Mouse (Mus musculus) retina, postnatal 7 days (tissue): Measurements from ENCODE around the gene Zmpste24.
"Not testable (repeated sequence)": the region's sequence is repeated elsewhere in the genome, so short reads cannot be mapped to it uniquely, and the experiment has no call there.

Experiments
- DNase-seq: peaks from one replicate; pipeline ENCODE4 v3.0.0-alpha.2; 2012; ENCODE audit warnings: low read depth, low spot score

Zmpste24 gene

DNA sequence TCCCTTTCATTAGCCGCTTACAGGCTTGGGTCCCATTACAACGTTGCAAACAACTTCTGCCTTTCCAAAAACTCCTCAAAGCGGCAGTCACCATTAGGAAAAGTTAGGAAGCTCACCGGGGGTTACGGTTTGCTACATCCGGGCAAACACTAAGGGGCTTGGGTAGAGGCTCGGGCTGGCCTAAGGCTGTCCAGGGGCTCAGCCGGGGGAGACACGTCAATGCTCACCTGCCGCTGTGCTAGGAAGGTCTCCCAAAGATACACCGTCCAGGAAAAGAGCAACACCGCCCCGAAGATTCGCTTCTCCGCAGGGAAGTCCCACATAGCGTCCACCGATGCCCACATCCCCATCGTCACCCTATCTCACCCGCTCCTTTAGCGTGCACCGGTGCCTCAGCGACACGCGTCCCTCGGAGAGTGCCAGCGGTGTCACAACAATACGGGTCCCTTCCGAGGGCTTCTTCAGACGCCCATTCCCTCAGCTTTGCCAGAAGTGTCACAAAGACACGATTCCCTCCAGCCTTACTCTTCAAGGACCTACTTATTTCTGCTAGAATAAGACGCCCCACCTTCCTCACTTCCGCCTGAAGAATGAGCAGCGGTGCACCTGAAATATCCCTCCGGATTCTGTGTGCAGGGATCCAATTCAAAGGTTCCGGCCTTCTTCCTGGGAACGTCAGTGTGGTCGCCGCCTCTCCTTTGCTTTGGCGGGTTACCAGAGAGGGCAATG lies at the start of gene Zmpste24:
Gene Zmpste24 (minus strand): TSS at position 592 of the 729 bp plus-strand sequence.
- peak; percentile 88 for DNase-seq

DNA sequence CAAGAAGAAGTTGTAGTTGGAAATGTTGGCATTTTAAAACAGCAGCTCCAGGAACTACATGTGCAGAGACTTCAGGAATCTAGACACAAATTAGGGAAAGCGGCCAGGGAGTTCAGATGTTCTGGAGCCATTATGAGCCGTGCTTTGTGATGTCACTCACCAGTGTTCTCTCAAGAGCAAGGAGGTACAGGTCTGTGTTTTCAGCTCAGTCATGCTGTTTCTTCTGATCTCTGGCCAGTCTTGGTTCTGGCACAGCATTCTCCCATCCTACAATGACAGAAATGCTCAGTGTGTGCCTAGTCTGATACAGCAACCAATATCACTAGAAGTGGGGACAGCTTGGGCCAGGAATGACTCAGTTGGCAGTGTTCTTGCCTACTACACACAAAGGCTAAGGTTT lies 11.1 kb upstream of the Zmpste24 start, which contains the start of gene Tmco2:
Gene Tmco2 (minus strand): TSS at position 101 of the 400 bp plus-strand sequence.
- no peak for DNase-seq

DNA sequence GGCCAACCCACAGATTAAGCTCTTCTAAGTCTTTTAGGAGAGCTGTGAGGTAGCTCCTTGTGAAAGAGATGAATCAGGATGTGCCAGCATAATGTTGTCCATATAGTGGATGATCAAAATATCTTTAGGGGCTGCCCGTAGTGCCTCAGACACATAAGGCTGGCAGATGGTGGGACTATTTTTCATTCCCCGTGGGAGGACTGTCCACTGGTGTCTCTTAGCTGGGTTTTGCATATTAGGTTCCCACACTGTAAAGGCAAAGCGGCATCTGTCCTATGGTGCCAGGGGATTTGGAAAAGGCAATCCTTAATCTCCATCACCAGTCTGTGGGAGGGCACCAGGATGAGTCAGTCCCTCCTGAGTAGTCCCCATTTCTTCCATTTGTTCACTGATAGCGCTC lies 5.3 kb upstream of the Zmpste24 start:
- DNase-seq, result no peak

DNA sequence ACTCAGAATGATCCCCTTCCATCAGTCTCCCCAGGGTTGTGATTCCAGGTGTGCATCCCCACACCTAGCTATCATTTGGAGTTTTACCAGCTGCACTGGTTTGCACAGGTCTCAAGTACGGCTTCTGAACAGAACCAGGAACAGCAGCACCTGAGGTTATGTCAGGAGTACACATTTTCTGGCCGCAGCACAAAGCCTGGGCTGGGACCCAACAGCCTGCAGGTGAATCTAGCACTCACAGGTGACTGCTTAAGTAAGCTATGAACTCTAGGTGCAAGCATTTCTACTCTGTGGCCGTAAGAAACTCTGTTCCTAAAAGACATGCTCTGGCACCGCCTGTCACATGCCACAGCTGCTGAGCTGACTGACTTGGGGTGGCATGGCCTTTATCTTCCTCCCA lies 7.8 kb downstream of the Zmpste24 start:
- DNase-seq, result no peak

DNA sequence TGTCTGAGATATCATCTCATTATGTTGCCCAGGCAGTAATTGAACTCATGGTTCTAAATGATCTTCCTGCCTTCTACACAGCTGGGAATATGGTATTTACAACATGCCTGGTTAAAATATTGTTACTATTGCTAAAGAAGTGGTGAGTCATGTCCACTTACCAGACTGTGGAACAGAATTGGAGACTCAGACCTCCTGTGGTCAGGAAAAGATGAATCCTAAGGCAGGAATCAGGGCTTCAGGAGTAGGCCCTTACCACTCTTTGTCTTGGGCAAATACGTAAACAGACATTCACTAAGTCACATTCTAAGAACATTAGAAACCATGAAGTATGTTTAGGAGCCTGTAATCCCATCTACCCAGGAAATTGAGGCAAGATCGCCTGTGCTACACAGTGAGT lies 9.3 kb downstream of the Zmpste24 start:
- DNase-seq, result no peak

DNA sequence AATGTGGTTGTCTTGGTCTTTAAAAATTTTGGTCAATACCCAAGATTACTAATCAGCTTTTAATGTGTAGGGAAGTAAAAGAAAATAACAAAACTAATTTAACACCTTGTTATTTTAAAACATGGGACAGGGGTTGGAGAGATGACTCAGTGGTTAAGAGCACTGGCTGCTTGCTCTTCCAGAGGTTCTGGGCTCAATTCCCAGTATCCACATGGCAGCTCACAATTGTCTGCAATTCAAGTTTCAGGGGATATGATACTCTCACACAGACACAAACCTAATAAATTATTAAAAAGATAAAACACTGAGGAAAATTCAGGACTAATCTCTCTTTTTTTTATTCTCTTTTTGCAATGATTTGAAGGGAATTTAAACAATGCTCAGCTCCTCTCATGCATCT lies 13.5 kb downstream of the Zmpste24 start:
- DNase-seq, result no peak

DNA sequence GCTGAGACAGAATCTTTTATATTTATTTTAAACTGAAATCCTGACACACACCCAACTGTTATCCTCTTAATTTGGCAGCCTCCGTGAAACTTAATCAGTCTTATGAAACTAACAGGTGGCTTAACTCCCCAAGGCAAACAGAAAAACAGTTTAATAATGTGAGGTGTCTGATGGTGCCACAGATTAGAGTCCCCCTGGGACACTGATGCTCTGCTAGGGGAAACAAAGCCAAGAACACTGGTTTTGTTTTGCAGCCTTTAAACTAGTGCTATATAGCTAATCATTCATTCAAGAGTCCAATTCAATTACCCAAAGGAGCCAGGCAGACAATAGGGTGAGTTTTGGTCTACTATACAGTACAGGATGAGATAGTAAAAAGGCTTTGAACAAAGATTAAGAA lies 17.6 kb downstream of the Zmpste24 start:
- DNase-seq, result no peak

DNA sequence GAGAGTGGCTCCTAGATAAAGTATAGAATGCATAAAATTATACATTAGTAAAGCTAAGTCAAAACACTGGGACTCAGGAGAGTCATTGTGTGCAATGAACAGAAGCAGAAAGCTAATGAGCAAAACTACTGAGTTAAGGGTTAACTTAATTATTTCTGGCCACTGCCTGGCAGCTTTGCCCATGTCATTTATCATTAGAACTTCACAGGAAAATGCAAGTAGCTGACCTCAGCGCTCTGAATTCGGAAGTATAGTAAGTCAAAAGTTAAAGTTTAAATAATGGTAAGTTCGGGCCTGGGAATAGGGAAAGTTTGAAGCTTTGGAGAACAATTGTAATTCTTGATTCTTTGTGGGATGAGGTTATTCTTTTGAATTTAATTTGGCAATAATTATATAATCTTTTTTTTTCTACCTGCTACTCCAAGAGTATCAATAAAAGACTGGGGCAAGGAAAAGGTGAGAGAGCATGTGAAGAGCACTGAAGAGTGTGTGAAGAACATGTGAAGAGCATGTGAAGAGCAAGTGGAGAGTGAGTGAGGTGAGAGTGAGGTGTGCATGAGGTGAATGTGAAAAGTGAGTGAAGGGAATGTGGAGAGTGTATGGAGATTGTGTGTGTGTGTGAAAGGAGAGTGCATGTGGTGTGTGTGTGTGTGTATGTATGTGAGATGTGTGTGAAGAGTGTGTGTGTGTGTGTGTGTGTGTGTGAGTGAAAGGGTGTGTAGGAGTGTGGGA lies 20.0 kb downstream of the Zmpste24 start:
- no peak for DNase-seq

DNA sequence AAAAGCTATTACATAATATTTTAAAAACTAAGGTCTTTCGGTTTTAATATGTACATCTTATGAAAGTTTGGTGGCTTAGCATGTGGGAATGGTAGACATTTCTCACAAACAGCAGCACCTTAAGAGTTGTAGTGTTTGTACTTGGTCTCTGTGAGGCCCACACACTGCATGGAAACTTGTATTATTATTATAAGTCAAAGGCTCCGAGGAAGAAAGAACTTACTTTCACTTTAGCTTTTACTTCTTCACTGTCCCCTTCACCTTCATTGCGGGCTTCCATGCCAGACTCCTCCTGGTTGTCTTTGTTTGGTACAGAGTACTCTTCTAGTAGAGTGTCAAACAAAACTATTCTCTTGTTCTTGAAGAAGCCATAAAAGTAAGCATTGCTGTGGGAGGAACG lies 23.8 kb downstream of the Zmpste24 start:
- DNase-seq, result no peak

DNA sequence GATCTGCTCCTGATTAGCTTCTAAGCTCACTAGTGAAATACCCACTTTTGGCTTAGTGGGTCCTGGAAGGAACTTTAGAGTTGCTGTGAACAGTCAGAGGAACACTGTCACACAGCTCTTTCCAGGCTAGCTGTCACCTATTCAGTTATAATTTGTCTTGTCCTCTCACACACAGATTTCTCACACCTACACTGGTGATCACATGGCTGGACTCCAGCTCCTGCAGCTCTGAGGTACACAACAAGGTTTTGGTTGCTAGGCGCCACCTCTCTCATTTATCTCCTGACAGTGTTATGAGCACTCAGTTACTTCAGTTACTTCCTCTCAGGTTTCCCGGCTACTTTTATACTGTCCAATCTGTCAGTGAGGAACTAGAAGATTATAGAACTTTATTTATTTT lies 32.7 kb downstream of the Zmpste24 start:
- no peak for DNase-seq

DNA sequence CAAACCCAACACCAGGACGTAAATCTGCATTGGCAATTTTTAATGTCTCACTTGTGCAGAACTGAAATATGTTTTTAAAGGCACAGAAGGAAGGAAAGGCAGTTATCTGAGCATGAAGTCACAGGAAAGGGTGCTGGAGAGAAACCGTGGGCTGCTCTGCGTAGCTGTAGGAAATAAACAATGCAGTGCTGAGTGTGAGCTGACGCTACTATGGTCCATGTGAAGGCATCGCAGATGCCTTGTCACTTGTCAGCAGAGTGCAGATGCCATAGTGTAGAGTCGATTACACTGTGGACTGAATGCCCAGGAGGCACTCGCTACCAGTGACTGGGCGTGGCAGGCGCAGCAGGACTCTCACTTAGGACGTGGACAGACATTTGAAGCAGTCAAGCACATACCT lies 38.8 kb downstream of the Zmpste24 start:
- not testable (repeated sequence) for DNase-seq

DNA sequence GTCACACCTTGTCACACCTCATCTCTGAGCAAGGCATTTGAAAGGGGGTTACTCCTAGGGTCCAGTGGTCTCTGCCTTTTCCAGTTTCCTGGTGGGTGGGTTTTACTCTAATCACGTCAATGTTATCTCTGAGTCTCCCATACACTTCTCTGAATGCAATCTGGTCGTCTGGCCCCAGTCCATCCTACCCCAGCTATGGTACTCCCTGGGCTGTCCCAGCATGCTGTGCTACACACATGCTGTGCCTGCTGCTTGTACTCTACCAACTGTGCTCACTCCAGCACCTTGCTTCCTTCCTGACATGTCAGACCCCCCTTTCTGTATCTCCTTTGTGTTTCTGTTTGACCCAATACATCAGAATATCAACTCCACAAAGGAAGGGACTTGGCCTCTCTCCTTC lies 41.0 kb downstream of the Zmpste24 start:
- no peak for DNase-seq

DNA sequence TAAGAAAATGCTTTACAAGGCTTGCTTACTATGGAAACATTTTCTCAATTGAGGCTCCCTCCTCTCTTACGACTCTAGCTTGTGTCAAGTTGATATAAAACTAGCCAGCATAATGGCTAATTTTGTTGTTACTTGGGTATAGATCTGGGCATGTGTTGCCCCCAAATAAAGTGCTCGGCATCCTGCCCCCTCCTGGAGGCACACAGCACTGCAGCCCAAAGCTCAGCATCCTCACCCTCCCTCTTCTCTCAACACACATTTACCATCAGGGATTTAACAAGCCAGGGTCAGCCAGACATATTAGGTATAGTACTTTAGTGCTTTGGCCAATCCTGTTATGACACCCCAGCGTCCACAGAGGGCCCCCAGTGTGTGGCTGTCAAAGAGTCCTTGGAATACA lies 41.7 kb downstream of the Zmpste24 start:
- no peak for DNase-seq

DNA sequence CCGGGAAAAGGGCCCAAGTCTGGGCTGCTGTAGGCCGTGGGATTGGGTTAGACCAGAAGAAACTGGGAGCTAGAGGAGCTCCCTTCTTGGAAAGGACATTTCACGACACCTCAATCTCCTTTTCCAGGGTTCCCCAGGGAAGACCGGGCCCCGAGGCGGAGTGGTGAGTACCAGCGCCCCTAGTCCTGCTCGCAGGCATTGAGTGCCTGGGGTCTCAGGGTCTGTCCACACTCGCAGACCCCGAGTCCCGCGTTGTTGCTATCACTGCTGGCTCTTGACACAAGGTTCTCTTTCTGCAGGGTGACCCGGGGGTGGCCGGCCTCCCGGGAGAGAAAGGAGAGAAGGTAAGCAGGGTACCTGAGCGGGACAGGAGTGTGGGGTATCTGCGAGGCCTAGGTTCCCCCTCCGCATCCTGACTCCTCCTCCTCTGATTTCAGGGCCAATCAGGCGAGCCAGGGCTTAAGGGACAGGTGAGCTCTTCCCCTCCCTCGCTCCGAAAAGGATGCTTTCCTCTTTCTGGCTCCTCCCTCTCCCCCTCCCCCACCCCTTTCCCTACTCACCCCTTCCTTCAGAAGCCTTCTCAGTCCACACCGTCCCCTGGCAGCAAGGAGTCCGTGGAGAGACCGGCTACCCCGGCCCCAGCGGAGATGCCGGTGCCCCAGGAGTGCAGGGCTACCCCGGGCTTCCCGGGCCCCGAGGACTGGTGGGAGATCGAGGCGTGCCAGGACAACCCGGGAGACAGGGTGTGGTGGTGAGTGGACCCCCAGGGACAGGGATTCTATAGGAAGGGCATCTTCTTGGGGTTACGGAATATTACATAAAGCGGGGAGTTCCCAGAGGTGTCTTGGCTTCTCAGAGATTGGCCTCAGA lies 45.4 kb downstream of the Zmpste24 start:
- no peak for DNase-seq

DNA sequence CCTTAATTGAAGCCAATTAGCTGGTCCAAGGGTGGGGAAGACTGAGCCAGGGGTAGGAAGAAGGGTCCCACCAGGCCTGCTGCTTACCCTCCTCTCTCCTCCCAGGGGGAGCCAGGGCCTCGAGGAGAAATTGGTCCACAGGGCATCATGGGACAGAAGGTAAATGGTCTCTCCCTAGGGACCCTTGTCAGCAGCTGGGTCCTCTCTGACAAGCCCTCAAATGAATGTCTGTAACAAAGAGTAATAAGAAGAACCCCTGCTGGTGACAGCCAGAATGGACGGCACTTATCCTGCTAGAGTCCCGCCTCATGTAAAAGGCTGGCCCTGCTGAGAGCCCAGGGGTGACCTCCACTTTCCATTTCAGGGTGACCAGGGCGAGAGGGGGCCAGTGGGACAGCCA lies 46.2 kb downstream of the Zmpste24 start:
- no peak for DNase-seq

DNA sequence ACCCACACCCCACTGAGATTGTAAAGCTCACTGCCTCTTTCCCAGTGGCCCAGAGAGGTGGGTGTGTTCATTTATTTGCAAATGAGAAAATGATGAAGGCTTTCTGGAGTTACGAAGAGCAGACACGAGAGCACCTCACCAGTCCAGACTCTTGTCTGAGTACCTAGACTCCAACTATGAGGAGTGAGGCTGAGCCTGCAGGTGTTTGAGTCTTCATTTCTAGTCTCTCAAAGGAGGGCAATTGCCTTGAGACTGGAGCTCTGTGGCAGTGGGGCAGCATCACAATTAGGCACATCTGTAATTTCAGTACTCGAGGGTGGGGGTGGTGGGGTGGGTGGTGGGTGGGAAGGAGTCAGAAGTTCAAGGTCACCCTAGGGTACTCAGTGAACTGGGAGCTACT lies 55.1 kb downstream of the Zmpste24 start:
- DNase-seq, result no peak

DNA sequence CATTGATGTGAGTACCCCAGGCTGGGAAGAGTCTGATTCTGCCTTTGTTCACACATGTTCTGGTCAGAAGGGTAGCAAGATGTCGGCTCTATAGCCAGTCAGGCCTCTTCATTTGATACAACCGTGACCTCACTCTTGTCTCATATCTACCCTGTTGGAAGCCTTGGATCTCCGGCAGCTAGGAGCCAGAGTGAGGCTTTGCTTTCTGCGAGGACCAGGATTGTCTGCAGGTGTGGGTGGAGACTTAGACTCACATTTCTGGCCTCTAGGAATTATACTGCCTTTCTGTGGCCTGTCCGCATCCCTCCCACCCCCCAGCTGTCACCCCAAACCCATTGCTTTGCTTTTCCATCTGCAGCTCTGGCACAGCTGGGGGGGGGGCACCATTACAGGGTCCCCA lies 55.6 kb downstream of the Zmpste24 start:
- no peak for DNase-seq

DNA sequence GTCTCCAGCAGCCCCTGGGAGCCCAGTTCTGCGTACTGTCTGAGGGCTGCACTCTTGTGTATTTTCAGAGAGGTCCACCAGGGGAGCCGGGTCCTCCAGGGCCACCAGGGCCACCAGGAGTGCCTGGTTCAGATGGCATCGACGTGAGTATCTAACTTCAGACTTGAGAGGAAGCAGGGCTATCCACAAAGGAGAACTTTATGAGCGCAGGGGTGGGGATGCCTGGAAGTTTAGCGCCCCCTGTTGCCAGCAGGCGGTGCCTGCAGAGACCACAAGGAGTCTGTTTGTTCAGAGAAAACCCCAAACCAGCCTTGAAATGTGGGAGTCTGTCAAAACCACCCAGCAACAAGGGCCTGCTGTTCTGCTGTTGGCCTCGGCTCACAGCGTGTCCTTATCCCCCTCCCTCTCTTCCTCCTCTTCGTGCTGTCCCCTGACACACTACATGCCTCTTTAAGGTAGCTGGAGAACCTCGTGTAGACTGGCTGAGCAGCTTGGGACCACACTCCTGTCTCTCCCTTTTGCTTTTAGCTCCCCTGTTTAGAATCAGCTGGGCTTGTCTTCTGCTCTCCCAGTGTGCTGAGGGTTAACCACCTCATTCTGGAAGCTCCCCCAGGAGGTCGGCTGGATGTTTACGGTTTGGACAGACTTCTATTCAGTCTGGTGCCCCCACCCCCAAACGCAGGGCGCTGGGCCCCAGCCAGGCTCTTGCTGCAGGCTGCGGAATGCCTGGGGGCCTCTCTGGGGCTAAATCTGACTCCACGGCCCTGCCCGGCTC lies 57.0 kb downstream of the Zmpste24 start:
- no peak for DNase-seq

DNA sequence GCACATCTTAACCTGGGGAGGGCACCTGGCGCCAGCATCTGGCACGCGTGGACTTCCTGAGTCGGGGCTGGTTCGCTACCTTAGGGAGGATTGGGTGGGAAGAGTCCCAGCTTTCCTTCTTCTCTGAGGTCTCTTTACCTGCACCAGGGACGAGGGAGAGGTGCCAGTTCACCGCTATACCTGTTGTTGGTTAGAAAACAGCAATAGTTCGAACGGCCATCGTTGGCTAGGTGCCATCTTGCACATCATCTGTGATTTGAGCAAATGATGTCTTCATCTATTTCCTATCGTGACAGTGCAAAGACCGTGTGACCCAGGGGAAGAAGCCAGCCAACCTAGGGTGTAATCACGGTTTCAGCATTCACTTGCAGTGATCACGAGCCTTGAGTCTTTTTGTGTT lies 57.7 kb downstream of the Zmpste24 start:
- no peak for DNase-seq

DNA sequence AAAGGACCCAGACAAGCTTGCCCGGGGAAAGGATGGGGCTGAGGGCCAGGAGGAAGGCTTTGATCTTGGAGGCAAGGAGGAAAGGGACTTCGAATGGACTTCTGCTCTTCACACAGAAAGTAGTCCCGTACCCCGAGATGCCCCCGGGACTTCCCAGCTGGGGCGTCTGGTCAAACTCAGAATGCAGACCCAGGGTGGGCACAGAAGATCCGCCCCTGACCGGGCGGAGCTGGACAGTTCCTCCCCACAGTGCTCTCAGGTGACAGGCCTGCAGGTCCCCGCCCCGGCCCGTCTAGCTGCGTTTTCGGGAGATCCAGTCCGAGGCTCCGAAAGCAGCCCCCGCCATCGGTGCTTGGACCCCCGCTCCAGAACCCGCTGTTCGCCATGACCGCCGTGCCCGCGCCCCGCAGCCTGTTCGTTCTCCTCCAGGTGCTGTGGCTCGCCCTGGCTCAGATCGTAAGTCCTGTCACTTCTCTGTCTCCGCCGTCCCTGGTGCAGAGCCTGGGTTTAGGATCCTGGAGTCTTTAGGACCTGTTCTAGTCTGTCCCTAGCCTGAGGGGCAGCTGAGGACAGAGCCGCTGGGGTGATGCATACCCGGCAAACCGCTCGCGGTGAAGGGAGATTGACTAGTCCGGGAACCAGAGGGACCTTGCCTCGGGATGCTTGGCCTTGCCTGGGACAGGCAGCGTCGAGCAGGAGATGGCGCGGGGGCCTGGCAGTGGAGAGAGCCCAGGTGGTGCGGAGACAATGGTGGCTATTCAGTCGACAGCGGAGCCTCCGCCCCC lies 58.5 kb downstream of the Zmpste24 start, which contains the start of gene Col9a2:
Gene Col9a2 (plus strand): TSS at position 55 of the 785 bp plus-strand sequence.
- DNase-seq, result no peak

DNA sequence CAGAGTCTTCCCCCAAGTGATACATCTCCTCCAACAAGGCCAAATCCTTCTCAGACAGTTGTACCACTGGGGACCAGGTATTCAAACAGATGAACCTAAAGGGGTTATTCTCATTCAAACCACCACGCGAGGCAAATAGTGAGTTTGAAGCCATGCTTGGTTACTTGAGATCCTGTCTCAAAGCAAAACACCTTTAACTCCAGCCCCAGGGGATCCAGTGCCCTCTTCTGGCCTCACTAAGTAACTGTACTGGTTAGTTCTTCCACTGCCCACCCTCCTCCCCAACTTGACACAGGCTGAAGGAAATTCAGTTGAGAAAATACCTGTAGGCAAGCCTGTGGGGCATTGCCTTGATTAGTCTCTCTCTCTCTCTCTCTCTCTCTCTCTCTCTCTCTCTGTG lies 65.0 kb downstream of the Zmpste24 start:
- DNase-seq, result no peak
